Mouse (Mus musculus): ENCODE results near the gene Me1. TPM values are rescaled to one million over a fixed set of nuclear protein-coding genes. Genes with fewer than 3 reads are reported as not detected.
A peak's percentile ranks its signal among the peaks of the same experiment; 100 is the strongest.
"Not testable (repeated sequence)": the region's sequence is repeated elsewhere in the genome, so short reads cannot be mapped to it uniquely, and the experiment has no call there.

The Me1 gene
- total RNA-seq, 2 experiments from 2014 or later = 63.2 to 63.9 TPM

- TF ChIP-seq CTCF (conservative IDR thresholded peaks at IDR 0.05) = no peak
- no peak for DNase-seq (ENCODE audit: low spot score in 2 of 2)
- Histone ChIP-seq H3K27ac (no peak overlapping the region), H3K4me3 (no peak overlapping the region)
Observed at GRCm38 (mm10) chr9:86599723-86600303, 95.9 kb downstream of the Me1 start.

DNA sequence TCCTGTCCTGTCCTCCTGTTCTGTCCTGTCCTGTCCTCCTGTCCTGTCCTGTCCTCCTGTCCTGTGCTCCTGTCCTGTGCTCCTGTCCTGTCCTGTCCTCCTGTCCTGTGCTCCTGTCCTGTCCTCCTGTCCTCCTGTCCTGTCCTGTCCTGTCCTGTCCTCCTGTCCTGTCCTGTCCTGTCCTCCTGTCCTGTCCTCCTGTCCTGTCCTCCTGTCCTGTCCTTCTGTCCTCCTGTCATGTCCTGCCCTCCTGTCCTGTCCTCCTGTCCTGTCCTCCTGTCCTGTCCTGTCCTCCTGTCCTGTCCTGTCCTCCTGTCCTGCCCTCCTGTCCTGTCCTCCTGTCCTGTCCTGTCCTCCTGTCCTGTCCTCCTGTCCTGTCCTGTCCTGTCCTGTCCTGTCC lies 98.8 kb downstream of the Me1 start:
- DNase-seq (ENCODE audit: low spot score in 2 of 2); H3K27ac ChIP-seq; H3K4me3 ChIP-seq: not testable (repeated sequence)

DNA sequence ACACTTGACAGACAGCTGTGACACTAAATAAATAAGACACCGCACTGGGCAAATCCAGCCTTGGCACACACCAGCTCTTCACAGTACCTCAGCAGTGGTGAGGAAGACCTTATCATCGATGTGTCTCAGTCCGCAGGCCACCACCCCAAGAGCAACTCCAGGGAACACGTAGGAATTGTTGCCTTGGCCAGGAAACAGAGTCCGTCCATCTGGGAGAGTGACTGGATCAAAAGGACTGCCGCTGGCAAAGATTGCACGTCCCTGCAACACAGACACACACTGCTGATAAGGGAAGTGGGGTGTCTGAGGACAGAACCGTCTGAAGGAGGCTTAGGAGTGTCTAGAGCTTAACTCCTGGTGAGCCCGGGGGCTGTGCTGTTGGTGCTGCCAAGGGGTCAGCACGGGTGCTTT lies 101.4 kb downstream of the Me1 start:
- H3K4me3 ChIP-seq; DNase-seq (ENCODE audit: low spot score in 2 of 2); H3K27ac ChIP-seq: not testable (repeated sequence)

DNA sequence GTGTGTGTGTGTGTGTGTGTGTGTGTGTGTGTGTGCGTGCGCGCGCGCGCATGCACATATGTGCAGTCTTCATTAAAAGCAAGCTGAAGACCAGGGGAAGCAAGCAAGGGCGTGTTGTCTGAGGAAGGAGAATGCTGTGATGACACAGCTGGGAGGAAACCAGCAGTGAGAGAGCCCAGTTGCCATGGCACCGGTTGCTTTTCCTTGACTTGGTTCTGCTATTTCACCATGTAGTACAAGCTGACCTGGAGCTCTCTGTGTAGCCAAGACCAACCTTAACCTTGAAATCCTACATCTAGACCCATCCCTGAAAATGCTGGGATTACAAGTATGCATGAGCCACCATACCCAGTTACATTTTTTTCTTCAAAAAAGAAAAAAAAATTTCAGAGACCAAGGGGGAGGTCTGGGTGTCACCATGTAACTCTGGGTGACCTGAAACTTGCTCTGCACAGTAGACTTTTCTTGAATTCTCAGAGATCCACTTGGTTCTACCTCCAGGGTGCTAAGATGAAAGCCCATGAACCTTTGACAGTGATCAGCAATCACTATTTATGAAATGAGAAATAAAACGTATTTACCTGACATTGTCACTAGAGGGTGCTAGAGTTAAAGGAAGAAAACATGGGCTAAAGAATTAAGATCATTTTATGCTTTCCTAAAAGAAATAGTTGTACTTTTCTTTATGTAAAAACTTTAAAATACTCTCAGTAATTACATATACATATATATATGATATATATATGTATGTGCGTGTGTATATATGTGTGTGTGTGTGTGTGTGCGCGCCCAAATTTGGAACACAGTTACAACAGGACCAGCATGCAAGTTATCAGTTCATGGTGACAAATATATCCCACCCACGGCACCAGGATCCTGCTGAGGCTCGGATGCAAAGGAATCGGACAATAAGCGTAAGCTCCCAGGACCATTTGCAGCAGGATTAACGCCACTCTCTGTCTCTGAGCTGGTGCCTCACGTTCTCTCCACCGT lies 102.8 kb downstream of the Me1 start:
- Histone ChIP-seq H3K27ac (peak overlapping the region; percentile 80), H3K4me3 (no peak overlapping the region)
- peak; percentile 89 for TF ChIP-seq CTCF (conservative IDR thresholded peaks at IDR 0.05)
- DNase-seq (ENCODE audit: low spot score in 2 of 2) = peak; percentile 37 to 45

DNA sequence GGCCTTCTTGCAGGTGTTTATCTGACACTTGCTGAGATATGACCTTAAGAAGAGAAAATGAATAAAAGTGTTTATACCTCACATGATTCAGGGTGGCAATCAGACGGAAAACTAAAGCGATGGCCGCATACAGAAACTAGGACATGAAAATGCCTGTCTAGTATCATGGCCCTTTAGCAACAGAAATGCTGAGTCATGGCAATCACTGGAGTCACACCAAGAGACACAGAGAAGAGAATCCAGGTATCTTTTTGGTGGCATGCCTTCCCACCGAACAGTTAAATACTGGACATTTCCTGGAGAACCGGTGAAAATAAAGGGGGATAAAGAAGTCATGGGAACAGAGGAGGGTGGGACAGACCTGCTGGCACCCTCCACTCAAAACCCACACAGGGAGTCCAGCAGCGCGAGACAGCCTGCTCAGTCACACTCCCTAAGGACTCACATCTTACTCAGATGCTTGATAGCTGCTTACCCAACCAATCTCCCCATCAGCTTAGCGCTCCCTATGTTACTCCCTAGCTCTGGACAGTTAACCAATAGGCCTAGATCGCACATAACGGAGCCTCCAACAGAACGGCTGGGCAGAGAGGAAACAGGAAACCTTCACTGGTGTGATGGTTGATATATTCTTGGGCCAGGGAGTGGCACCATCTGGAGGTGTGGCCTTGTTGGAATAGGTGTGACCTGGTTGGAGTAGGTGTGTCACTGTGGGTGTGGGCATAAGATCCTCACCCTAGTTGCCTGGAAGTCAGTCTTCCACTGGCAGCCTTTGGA lies 108.5 kb downstream of the Me1 start:
- TF ChIP-seq CTCF (conservative IDR thresholded peaks at IDR 0.05) = no peak
- no peak for DNase-seq (ENCODE audit: low spot score in 2 of 2)
- Histone ChIP-seq H3K27ac (no peak overlapping the region), H3K4me3 (no peak overlapping the region)

- DNase-seq (ENCODE audit: low spot score in 2 of 2) = peak; percentile 56 to 73
- Histone ChIP-seq H3K4me3 (no peak overlapping the region), H3K27ac (no peak overlapping the region)
- TF ChIP-seq CTCF (conservative IDR thresholded peaks at IDR 0.05) = peak; percentile 98
Observed at GRCm38 (mm10) chr9:86583740-86584139, 112.0 kb downstream of the Me1 start.

- H3K4me3 ChIP-seq = no peak overlapping the region
- H3K27ac ChIP-seq = no peak overlapping the region
- DNase-seq (ENCODE audit: low spot score in 2 of 2) = no peak
- TF ChIP-seq CTCF (conservative IDR thresholded peaks at IDR 0.05) = no peak
Observed at GRCm38 (mm10) chr9:86579657-86580056, 116.1 kb downstream of the Me1 start.

GRCm38 (mm10) chr9:86575178-86575577 lies 120.6 kb downstream of the Me1 start:
- TF ChIP-seq CTCF (conservative IDR thresholded peaks at IDR 0.05) = no peak
- no peak overlapping the region for H3K27ac ChIP-seq
- H3K4me3 ChIP-seq = no peak overlapping the region
- no peak for DNase-seq (ENCODE audit: low spot score in 2 of 2)

- Histone ChIP-seq H3K4me3 (no peak overlapping the region), H3K27ac (no peak overlapping the region)
- TF ChIP-seq CTCF (conservative IDR thresholded peaks at IDR 0.05) = no peak
- no peak for DNase-seq (ENCODE audit: low spot score in 2 of 2)
Observed at GRCm38 (mm10) chr9:86573616-86574303, 122.0 kb downstream of the Me1 start.

DNA sequence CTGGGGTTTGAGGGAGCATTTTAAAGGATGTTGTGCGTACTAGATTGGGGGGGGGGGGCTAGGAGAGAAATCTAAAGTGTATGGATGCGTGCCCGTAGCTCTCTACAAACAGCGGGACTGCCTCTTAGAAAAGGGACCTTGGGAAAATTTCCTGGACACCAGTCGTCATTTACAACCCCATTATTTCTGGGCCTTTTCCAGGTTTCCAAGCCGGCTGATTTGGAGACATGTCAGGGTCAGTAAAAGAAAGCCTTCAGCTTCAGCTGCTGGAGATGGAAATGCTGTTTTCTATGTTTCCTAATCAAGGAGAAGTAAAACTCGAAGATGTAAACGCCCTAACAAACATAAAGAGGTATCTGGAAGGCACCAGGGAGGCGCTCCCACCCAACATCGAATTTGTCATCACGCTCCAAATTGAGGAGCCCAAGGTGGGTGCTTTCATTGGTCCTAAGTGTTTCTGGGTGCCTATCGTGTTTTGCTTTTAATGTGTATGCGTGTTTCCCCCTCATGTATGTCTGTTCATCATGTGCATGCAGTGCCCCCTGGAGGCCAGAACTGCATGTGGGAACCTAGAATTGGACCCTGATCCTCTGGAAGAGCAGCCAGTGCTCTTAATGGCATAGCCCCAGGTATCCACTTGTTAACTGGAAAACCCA lies 123.0 kb downstream of the Me1 start:
- peak overlapping the region; percentile 94; the same call in 1 of the 2 replicates for H3K27ac ChIP-seq
- peak; percentile 78 to 81 for DNase-seq (ENCODE audit: low spot score in 2 of 2)
- peak; percentile 94 for TF ChIP-seq CTCF (conservative IDR thresholded peaks at IDR 0.05)
- peak overlapping the region; percentile 95 for H3K4me3 ChIP-seq

- DNase-seq (ENCODE audit: low spot score in 2 of 2) = peak in 1 of 2 experiments; percentile 21
- Histone ChIP-seq H3K4me3 (peak overlapping the region; percentile 95), H3K27ac (peak overlapping the region; percentile 94)
- TF ChIP-seq CTCF (conservative IDR thresholded peaks at IDR 0.05) = no peak
Observed at GRCm38 (mm10) chr9:86572196-86572595, 123.6 kb downstream of the Me1 start.
